Mouse (Mus musculus): ENCODE data around the gene Zfp503. TPM values are rescaled to one million over a fixed set of nuclear protein-coding genes. Genes with fewer than 3 reads are reported as not detected.

The Zfp503 gene
- total and polyA plus RNA-seq, 3 experiments, result 0.96 to 2.1 TPM; not detected in 1

DNA sequence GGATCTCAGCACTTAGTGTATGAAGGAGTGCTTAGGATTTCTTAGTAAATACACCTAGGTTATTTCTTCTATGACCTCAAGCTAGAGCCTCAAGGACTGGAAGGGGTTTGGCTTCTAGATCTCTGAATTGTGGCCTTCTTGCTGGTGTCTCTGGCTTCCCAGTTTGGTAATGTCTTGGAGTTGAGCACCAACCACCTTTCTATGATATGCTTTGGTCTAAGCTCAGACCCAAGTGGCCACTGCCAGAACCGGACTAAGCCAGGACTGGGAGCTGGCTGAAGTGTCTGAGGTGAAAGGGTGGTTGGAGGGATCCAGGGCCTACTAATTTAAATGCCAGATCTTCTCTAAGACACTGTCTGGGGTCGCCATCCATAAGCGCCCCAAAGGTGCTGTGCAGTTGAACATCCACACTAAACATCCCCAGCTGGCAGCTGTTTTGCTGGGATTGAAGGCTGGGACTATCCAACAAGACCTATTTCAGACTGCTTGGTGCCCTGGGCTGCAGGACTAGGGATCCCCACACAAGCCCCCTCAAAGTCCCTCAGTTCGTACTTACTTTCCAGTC, 3.0 kb upstream of the Zfp503 start:
- TF ChIP-seq E2F4 (IDR thresholded peaks at IDR 0.05; ENCODE audit: borderline replicate concordance, low read depth, low read length), result no peak
- no peak for TF ChIP-seq RCOR1 (IDR thresholded peaks at IDR 0.05; ENCODE audit: low read depth, low read length)
- no peak for TF ChIP-seq MEF2A (IDR thresholded peaks at IDR 0.05; ENCODE audit: extremely low read depth, insufficient replicate concordance, low read depth, low read length, poor library complexity, severe bottlenecking)
- no peak for TF ChIP-seq TAL1 (IDR thresholded peaks at IDR 0.05; ENCODE audit: low read length)
- TF ChIP-seq POLR2A (IDR thresholded peaks at IDR 0.05; ENCODE audit: control insufficient read depth in 1 of 2, insufficient read depth in 1 of 2, low read depth in 1 of 2, low read length in 2 of 2, poor library complexity in 1 of 2), result no peak
- TF ChIP-seq GATA1 (IDR thresholded peaks at IDR 0.05; ENCODE audit: low read depth, low read length), result no peak
- no peak for TF ChIP-seq TCF12 (IDR thresholded peaks at IDR 0.05; ENCODE audit: low read depth, low read length)
- TF ChIP-seq UBTF (IDR thresholded peaks at IDR 0.05; ENCODE audit: borderline replicate concordance, insufficient read depth, low read depth, low read length), result no peak
- TF ChIP-seq POLR2AphosphoS2 (IDR thresholded peaks at IDR 0.05; ENCODE audit: low read length), result no peak
- no peak for TF ChIP-seq MAX (IDR thresholded peaks at IDR 0.05; ENCODE audit: low read length)
- TF ChIP-seq MAZ (IDR thresholded peaks at IDR 0.05; ENCODE audit: low read depth, low read length), result no peak
- no peak for TF ChIP-seq KAT2A (conservative IDR thresholded peaks at IDR 0.05; ENCODE audit: low read depth, low read length)
- TF ChIP-seq TBP (IDR thresholded peaks at IDR 0.05; ENCODE audit: low read depth, low read length), result no peak
- TF ChIP-seq NELFE (IDR thresholded peaks at IDR 0.05; ENCODE audit: low read depth, low read length), result no peak
- no peak for TF ChIP-seq GABPA (IDR thresholded peaks at IDR 0.05; ENCODE audit: low read depth, low read length)
- TF ChIP-seq USF1 (IDR thresholded peaks at IDR 0.05; ENCODE audit: low read depth, low read length), result no peak
- no peak for TF ChIP-seq SIN3A (IDR thresholded peaks at IDR 0.05; ENCODE audit: low read length)
- TF ChIP-seq ZKSCAN1 (IDR thresholded peaks at IDR 0.05; ENCODE audit: low read depth, low read length), result no peak
- no peaks in the 10 kb centered on the region for H3K9me3 ChIP-seq (replicated peaks; ENCODE audit: insufficient read depth, low read length)
- no peak for DNase-seq (ENCODE audit: low read depth, low spot score)
- peaks cover 2 to 3% of the 10 kb centered on the region in 2 experiments; a peak in 2 of 4 replicates for H3K4me1 ChIP-seq (ENCODE audit: control insufficient read depth in 1 of 2, insufficient read depth in 2 of 2, low read length in 2 of 2)
- no peak overlapping the region for H3K9ac ChIP-seq (ENCODE audit: control insufficient read depth, low read depth, low read length, poor library complexity, severe bottlenecking)
- peaks cover 0 to 2% of the 10 kb centered on the region in 2 experiments; a peak in 2 of 4 replicates for H3K36me3 ChIP-seq (ENCODE audit: control insufficient read depth in 1 of 2, insufficient read depth in 2 of 2, low read length in 2 of 2)
- H3K4me3 ChIP-seq (ENCODE audit: control insufficient read depth in 1 of 2, insufficient read depth in 1 of 2, low read depth in 2 of 2, low read length in 2 of 2), result no peak overlapping the region
- no peak overlapping the region for H3K27ac ChIP-seq (ENCODE audit: control insufficient read depth, low read depth, low read length)
- no peaks in the 10 kb centered on the region for H3K27me3 ChIP-seq (ENCODE audit: control insufficient read depth in 1 of 2, insufficient read depth in 2 of 2, low read length in 2 of 2)
- peaks cover 9% of the 10 kb centered on the region; the same call in 1 of the 2 replicates for H3K79me2 ChIP-seq (ENCODE audit: control insufficient read depth, insufficient read depth, low read length, poor library complexity)

GRCm38 (mm10) chr14:21991856-21992255, 2.5 kb upstream of the Zfp503 start:
- H3K4me3 ChIP-seq (ENCODE audit: control insufficient read depth in 1 of 2, insufficient read depth in 1 of 2, low read depth in 2 of 2, low read length in 2 of 2), result no peak overlapping the region
- no peaks in the 10 kb centered on the region for H3K27me3 ChIP-seq (ENCODE audit: control insufficient read depth in 1 of 2, insufficient read depth in 2 of 2, low read length in 2 of 2)
- H3K36me3 ChIP-seq (ENCODE audit: control insufficient read depth in 1 of 2, insufficient read depth in 2 of 2, low read length in 2 of 2), result peaks cover 0 to 2% of the 10 kb centered on the region in 2 experiments; a peak in 2 of 4 replicates
- DNase-seq (ENCODE audit: low read depth, low spot score), result no peak
- H3K79me2 ChIP-seq (ENCODE audit: control insufficient read depth, insufficient read depth, low read length, poor library complexity), result peaks cover 13% of the 10 kb centered on the region
- H3K9me3 ChIP-seq (replicated peaks; ENCODE audit: insufficient read depth, low read length), result no peaks in the 10 kb centered on the region
- TF ChIP-seq ZC3H11A (IDR thresholded peaks at IDR 0.05; ENCODE audit: low read depth, low read length) (no peak), GABPA (IDR thresholded peaks at IDR 0.05; ENCODE audit: low read depth, low read length) (no peak), MYC (IDR thresholded peaks at IDR 0.05; ENCODE audit: low read depth, low read length) (no peak), E2F4 (IDR thresholded peaks at IDR 0.05; ENCODE audit: borderline replicate concordance, low read depth, low read length) (no peak), ELF1 (IDR thresholded peaks at IDR 0.05; ENCODE audit: low read depth, low read length) (no peak), POLR2AphosphoS5 (IDR thresholded peaks at IDR 0.05; ENCODE audit: borderline replicate concordance, low read depth, low read length) (no peak), MAZ (IDR thresholded peaks at IDR 0.05; ENCODE audit: low read depth, low read length) (no peak), UBTF (IDR thresholded peaks at IDR 0.05; ENCODE audit: borderline replicate concordance, insufficient read depth, low read depth, low read length) (no peak)
- H3K4me1 ChIP-seq (ENCODE audit: control insufficient read depth in 1 of 2, insufficient read depth in 2 of 2, low read length in 2 of 2), result peaks cover 2 to 3% of the 10 kb centered on the region in 2 experiments; a peak in 2 of 4 replicates
- no peak overlapping the region for H3K9ac ChIP-seq (ENCODE audit: control insufficient read depth, low read depth, low read length, poor library complexity, severe bottlenecking)
- H3K27ac ChIP-seq (ENCODE audit: control insufficient read depth, low read depth, low read length), result no peak overlapping the region

Data from MEL (cell line).